Mouse (Mus musculus) monocyte, adult 5-6 weeks (primary cell): ENCODE data around the gene Zkscan8. TPM values are rescaled to one million over a fixed set of nuclear protein-coding genes. Genes with fewer than 3 reads are reported as not detected.

Source experiments
- total RNA-seq: library from RNA; stranded (forward); fragments of 200-1000, 200-491, 200-594 nt; gene quantifications from 3 replicates; pipeline ENCODE4 v1.2.3, GENCODE M21; 2017

Zkscan8 gene
- total RNA-seq, 1 experiment from 2014 or later: 2.4 TPM

Other genes starting within 250 kb of the Zkscan8 start
- not detected in 3 replicates for gene Gpx5, start 238.4 kb downstream of the Zkscan8 start, total RNA-seq
- gene Gpx6, start 219.0 kb downstream of the Zkscan8 start, total RNA-seq: not detected in 3 replicates
- not detected in 3 replicates for gene Olfr1367, start 184.2 kb downstream of the Zkscan8 start, total RNA-seq
- gene Zscan12, start 168.3 kb downstream of the Zkscan8 start, total RNA-seq: 4.3 to 8.4 TPM (median 7.9 TPM) in 3 replicates
- gene Zkscan3, start 128.4 kb downstream of the Zkscan8 start, total RNA-seq: 32.1 to 66.2 TPM (median 42.5 TPM) in 3 replicates
- gene Pgbd1, start 90.1 kb downstream of the Zkscan8 start, total RNA-seq: 1.1 TPM in 1 of 3 replicates, not detected in the others
- gene Zscan26, start 77.4 kb downstream of the Zkscan8 start, total RNA-seq: 33.0 to 51.1 TPM (median 36.4 TPM) in 3 replicates
- 0.76 to 0.97 TPM in 2 of 3 replicates, not detected in the other for gene Nkapl, start 62.6 kb downstream of the Zkscan8 start, total RNA-seq
- gene Zkscan4, start 52.2 kb downstream of the Zkscan8 start, total RNA-seq: 1.6 TPM in 1 of 3 replicates, not detected in the others
- not detected in 3 replicates for gene Gm10065, start 51.7 kb downstream of the Zkscan8 start, total RNA-seq
- 0.29 to 0.67 TPM (median 0.64 TPM) in 3 replicates for gene AK157302, start 35.9 kb downstream of the Zkscan8 start, total RNA-seq
- 2.5 to 3.8 TPM (median 2.7 TPM) in 3 replicates for gene Gm11273, start 29.7 kb downstream of the Zkscan8 start, total RNA-seq
- not detected in 3 replicates for gene Olfr1366, start 11.7 kb upstream of the Zkscan8 start, total RNA-seq
- gene Olfr1535, start 28.8 kb upstream of the Zkscan8 start, total RNA-seq: not detected in 3 replicates
- gene Olfr1364, start 50.6 kb upstream of the Zkscan8 start, total RNA-seq: not detected in 3 replicates
- not detected in 3 replicates for gene Olfr1362, start 82.9 kb upstream of the Zkscan8 start, total RNA-seq
- not detected in 3 replicates for gene Olfr11, start 111.4 kb upstream of the Zkscan8 start, total RNA-seq
- gene Olfr1361, start 132.3 kb upstream of the Zkscan8 start, total RNA-seq: not detected in 3 replicates
- not detected in 3 replicates for gene Olfr1360, start 146.3 kb upstream of the Zkscan8 start, total RNA-seq
- not detected in 3 replicates for gene Olfr1359, start 167.0 kb upstream of the Zkscan8 start, total RNA-seq
- 7.1 to 7.9 TPM in 2 of 3 replicates, not detected in the other for gene Hist1h2bl, start 185.0 kb upstream of the Zkscan8 start, total RNA-seq
- 159 to 372 TPM (median 273 TPM) in 3 replicates for gene Hist1h2ai, start 185.3 kb upstream of the Zkscan8 start, total RNA-seq
- gene Hist1h3h, start 186.5 kb upstream of the Zkscan8 start, total RNA-seq: 7.2 to 20.1 TPM (median 13.0 TPM) in 3 replicates
- 4.9 to 12.8 TPM (median 8.3 TPM) in 3 replicates for gene Hist1h2bm, start 190.9 kb upstream of the Zkscan8 start, total RNA-seq
- 8.3 to 34.5 TPM (median 21.9 TPM) in 3 replicates for gene Hist1h4j, start 203.9 kb upstream of the Zkscan8 start, total RNA-seq
- gene Hist1h4k, start 219.4 kb upstream of the Zkscan8 start, total RNA-seq: 57.7 to 141 TPM (median 135 TPM) in 3 replicates
- 46.9 to 83.1 TPM (median 55.4 TPM) in 3 replicates for gene Hist1h2ak, start 222.7 kb upstream of the Zkscan8 start, total RNA-seq
- gene Hist1h2bn, start 223.0 kb upstream of the Zkscan8 start, total RNA-seq: 54.5 to 81.8 TPM (median 76.8 TPM) in 3 replicates
- 74.2 to 131 TPM (median 93.8 TPM) in 3 replicates for gene Hist1h1b, start 249.5 kb upstream of the Zkscan8 start, total RNA-seq